Mouse (Mus musculus) frontal cortex, adult 2 months (tissue): ENCODE measurements around the gene 4932438A13Rik. TPM values are rescaled to one million over a fixed set of nuclear protein-coding genes. Genes with fewer than 3 reads are reported as not detected.

Experiments used
- DNase-seq, 2 experiments: peaks; one replicate each; pipeline ENCODE4 v3.0.0; 2022; ENCODE audit warnings: low spot score in 1 of 2; ENCODE audit errors: extremely low spot score in 1 of 2
- polyA plus RNA-seq: library from polyadenylated mRNA; depleted of rRNA; stranded (reverse); fragments of >200 nt; gene quantifications from 2 replicates; pipeline ENCODE4 v1.2.3, GENCODE M21; 2012; rRNA removed

The 4932438A13Rik gene
- polyA plus RNA-seq, 1 experiment: 50.7 TPM

DNA sequence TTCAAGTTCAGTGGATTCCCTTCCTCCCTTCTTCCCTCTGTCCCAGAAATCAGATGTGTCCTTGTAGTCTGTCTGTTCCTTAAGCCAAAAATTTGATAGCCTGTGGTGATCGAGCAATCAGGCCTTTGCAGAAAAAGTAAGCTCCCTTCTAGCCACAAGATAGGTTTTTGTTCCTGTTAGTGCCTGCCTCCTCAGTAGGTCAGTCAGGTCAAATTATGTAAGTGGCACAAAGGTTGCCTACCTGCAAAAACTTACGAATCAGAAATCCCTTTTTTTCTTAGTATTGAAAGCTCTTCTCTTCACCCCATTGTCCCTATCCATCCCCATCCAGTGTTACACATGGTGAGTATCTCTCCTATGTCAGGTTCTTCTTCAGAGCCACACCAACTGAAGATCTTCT is 54.9 kb downstream of the 4932438A13Rik start:
- DNase-seq: no peak

- DNase-seq: no peak
Measured at GRCm38 (mm10) chr3:36918322-36918721, 55.4 kb downstream of the 4932438A13Rik start.

- no peak for DNase-seq
Measured at GRCm38 (mm10) chr3:36941572-36941971, 78.7 kb downstream of the 4932438A13Rik start.

GRCm38 (mm10) chr3:36942108-36942507 is 79.2 kb downstream of the 4932438A13Rik start:
- DNase-seq: no peak

DNA sequence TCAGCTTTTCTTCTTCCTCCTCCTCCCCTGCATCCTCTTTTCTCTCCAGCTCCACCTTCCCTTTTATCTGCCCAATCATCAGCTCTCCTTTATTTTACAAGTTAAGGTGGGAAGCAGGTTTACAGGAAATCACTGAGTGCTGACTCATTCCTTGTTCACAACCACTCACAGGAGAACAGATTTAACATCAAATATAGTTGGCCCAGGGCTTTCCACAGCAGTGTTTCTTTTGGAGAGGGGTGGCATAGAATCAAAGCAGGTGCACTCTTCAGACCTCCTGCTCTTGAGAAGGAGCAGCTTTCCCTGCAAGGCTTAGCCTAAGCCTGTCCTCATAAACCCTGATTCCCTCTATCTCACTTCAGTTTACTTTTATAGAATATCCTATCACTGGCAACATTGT is 80.8 kb downstream of the 4932438A13Rik start:
- no peak for DNase-seq

DNA sequence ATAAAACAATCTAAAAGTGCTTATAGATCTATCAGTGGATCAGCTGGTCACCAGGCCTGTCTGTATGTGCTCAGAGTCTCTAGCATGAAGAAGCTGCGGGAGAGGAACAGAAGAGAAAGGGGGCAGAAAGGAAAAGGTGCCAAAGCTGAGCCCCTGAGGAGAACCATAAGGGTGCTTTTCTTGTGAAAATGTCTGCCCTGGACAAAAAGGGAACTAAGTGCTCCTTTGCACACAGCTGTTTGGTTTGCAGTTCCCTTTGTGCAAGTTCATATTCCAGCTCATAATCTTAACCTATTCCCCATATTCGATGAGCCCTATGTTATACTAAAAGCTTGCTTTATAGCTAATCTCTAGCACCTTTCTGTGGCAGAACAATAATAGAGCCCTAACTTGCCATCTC is 175.1 kb downstream of the 4932438A13Rik start:
- no peak for DNase-seq

- no peak for DNase-seq
Measured at GRCm38 (mm10) chr3:37039811-37040210, 176.9 kb downstream of the 4932438A13Rik start.

- peak in 1 of 2 experiments; percentile 41 for DNase-seq
Measured at GRCm38 (mm10) chr3:37051491-37051890, 188.6 kb downstream of the 4932438A13Rik start.

- DNase-seq: no peak
Measured at GRCm38 (mm10) chr3:37063406-37063805, 200.5 kb downstream of the 4932438A13Rik start, which contains the start of gene Adad1. TSS of gene Adad1 (plus strand) at chr3:37063527.

- DNase-seq: peak in 1 of 2 experiments; percentile 28
Measured at GRCm38 (mm10) chr3:37073211-37073610, 210.3 kb downstream of the 4932438A13Rik start.

- DNase-seq: no peak
Measured at GRCm38 (mm10) chr3:37084860-37085259, 222.0 kb downstream of the 4932438A13Rik start.

DNA sequence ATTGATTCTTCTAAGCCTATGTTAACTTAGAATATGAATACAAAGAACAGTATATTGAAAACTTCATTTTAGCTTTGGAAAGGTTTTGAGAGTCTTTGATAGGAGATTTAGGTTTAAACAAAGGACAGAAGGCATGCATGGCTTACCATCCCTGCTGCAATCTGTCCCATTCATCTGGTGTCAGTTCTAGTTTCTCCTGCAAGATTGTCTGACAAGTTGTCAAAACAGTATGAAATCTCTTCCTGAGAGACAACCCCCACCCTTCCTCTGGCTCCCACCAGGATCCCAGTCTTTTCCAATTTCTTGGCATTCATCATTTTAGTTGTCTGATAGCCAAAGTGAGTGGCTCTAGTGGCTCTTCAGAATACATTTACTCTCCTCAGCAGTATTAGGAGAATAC is 227.8 kb downstream of the 4932438A13Rik start:
- DNase-seq: no peak

Other genes starting within 250 kb of the 4932438A13Rik start
- 18.1 and 19.5 TPM in 2 replicates for gene Bbs7, start 249.6 kb upstream of the 4932438A13Rik start, polyA plus RNA-seq
- 15.6 and 15.8 TPM in 2 replicates for gene Trpc3, start 172.9 kb upstream of the 4932438A13Rik start, polyA plus RNA-seq
- gene Adad1, start 200.4 kb downstream of the 4932438A13Rik start, polyA plus RNA-seq: not detected in 2 replicates